Mouse (Mus musculus) heart, embryonic 11.5 days (tissue): ENCODE measurements at regions not wholly inside any gene's neighbourhood (a gene's known extent, or its start where the extent isn't known, plus 50 kb on each side); places are given as distances from the start of the nearest gene placed in this dataset.
"Not testable (repeated sequence)": the region's sequence is repeated elsewhere in the genome, so short reads cannot be mapped to it uniquely, and the experiment has no call there.

Experiments used
- ATAC-seq: fragments of 200-750 bp; cut with Nextera tagmentation; replicated peaks from 2 replicates; pipeline ENCODE4 v1.8.0; 2017; ENCODE audit warnings: moderate library complexity; ENCODE audit not compliant: insufficient number of reproducible peaks, low FRiP score, low TSS enrichment
- H3K27ac ChIP-seq: fragments of 300-500 bp; sonication (generic); 2 replicates; pipeline ENCODE4 v1.5.1; 2014; ENCODE audit warnings: mild to moderate bottlenecking, low read depth, low read length
- H3K27me3 ChIP-seq: fragments of 300-500 bp; sonication (generic); 2 replicates; pipeline ENCODE4 v1.6.1; 2014; ENCODE audit warnings: mild to moderate bottlenecking, low read length, mixed read lengths; ENCODE audit not compliant: control insufficient read depth, insufficient read depth
- H3K36me3 ChIP-seq: fragments of 300-500 bp; sonication (generic); 2 replicates; pipeline ENCODE4 v1.6.1; 2014; ENCODE audit warnings: mild to moderate bottlenecking, low read length, moderate library complexity, mixed read lengths; ENCODE audit not compliant: control insufficient read depth, insufficient read depth
- H3K4me1 ChIP-seq: fragments of 300-500 bp; sonication (generic); 2 replicates; pipeline ENCODE4 v1.6.1; 2014; ENCODE audit warnings: low read length; ENCODE audit not compliant: control insufficient read depth, insufficient read depth
- H3K4me2 ChIP-seq: fragments of 300-500 bp; sonication (generic); 2 replicates; pipeline ENCODE4 v1.6.1; 2014; ENCODE audit warnings: mild to moderate bottlenecking, moderate library complexity
- H3K4me3 ChIP-seq: fragments of 300-500 bp; sonication (generic); 2 replicates; pipeline ENCODE4 v1.5.1; 2014; ENCODE audit warnings: low read depth, low read length
- H3K9ac ChIP-seq: fragments of 300-500 bp; sonication (generic); 2 replicates; pipeline ENCODE4 v1.6.1; 2014; ENCODE audit warnings: mild to moderate bottlenecking, low read depth, low read length, moderate library complexity
- H3K9me3 ChIP-seq: fragments of 300-500 bp; sonication (generic); replicated peaks from 2 replicates; pipeline ENCODE4 v1.6.1; 2016; ENCODE audit warnings: low read length; ENCODE audit not compliant: control insufficient read depth
- WGBS: fragments of 180-500 bp; shearing (Covaris S2); extraction: QIAGEN DNeasy Blood & Tissue Kit; methylation state at CpG from one replicate; pipeline ENCODE4 v1.1.7; 2014; ENCODE audit not compliant: insufficient replicate concordance; 5-methylcytosine and 5-hydroxymethylcytosine counted together

DNA sequence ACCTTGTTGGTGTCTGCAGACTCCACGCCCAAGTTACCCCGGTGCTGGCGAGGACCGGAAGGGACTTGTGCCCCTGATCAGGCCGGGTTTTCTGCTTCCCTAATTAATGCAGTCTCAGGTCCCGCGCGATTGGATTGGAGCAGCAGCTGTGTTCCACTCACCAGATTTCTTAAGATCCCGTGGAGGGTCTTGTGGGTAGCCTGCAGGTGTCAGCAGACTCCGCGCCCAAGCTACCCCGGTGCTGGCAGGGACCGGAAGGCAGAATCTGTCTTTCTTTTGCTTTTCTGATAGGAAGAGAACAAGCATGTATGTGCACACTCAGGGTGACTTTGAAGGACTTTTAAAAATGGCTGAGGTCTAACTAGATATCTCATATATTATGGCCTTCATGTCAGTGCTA lies 147.7 kb upstream of the Cdk6 start:
- not testable (repeated sequence) for ATAC-seq, H3K4me3 ChIP-seq, H3K36me3 ChIP-seq, H3K27me3 ChIP-seq, H3K9me3 ChIP-seq, H3K27ac ChIP-seq, H3K9ac ChIP-seq, H3K4me2 ChIP-seq
- 88% methylated on average over 13 of the region's 13 CpGs for WGBS
- peaks cover 10% of the 10 kb centered on the region for H3K4me1 ChIP-seq

DNA sequence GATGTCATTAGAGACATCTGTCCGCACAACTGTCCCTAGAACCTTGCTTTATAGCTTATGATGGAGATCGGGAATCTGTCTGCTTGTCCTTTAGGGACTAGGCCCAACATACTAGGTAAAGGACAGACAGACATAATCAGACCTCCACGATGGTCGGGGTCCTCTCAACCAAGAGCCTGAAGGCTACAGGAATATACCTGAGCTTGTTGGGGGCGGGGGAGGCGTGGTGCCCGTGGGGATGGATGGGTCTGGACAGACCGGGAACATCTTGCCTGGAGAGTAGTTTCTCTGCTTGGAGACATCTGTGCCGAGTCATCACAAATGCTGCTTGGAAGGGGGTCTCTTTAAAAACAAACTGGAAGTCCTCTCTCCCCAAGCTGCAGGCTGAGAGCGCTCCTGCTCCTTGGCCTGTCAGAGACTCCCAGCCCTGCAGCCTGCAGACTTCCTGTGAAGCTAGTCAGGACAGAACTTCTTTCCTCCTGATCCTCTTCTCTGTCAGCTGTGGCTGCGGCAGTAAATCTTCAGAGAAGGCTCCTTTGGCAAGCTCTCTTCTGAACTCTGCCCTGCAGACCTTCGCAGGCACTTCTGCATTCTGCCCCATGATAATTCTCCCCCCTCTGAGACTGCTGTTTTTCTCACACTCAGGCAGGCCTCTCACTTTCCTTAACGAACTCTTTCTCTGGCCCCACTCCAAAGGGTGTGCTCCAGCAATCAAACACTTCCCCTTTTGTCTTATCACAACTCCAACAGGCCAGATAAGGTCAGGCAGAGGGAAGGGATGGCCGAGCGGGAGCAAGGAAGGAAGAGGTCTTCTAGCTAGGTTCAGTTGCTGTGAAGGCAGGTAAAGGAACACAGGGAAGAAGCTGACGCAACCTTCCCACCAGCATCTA lies 143.1 kb upstream of the Cdk6 start:
- 31% methylated on average over 16 of the region's 16 CpGs for WGBS
- peak overlapping the region; percentile 43; the same call in 1 of the 2 replicates for H3K9ac ChIP-seq

DNA sequence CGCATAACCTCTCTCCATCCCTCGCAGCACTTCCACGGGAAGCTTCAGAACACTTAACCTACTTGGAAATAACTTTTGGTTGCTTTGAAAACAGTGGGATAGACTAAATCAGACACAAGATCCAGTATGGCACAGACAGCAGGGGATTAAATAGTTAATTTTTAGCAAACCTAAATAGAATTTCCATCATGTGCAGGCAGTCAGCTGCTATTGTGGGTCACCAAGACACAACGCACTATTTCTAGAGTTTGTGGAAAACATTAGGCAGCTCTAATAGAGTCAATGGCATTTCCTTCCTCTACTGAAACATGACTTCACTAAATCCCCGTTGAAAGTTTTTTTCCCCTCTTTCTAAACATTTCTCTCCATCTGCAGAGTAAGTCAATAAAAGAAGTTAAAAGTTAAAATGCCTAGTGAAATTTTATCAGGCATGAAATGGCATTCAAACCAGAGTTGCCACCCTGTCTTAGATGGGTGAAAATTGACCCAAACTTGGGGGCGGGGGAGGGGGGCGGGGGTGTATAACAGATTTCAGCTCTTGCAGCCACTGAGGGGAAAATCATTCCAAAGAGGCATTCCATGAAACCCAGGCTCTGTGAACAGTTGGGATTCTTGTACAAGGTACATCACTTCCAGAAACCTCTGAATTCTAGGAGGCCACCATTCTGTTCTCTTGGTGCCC lies 142.3 kb upstream of the Cdk6 start:
- H3K36me3 ChIP-seq, H3K4me3 ChIP-seq, H3K9me3 ChIP-seq, ATAC-seq, H3K27me3 ChIP-seq, H3K9ac ChIP-seq: not testable (repeated sequence)
- Histone ChIP-seq H3K4me1 (peaks cover 12% of the 10 kb centered on the region), H3K27ac (peak overlapping the region; percentile 29; the same call in 1 of the 2 replicates), H3K4me2 (peak overlapping the region; percentile 50)
- 40% methylated on average over 7 of the region's 7 CpGs for WGBS

More for the DNA sequence above, 143.1 kb upstream of the Cdk6 start:
- H3K4me3 ChIP-seq, result peak overlapping the region; percentile 19
- no peaks in the 10 kb centered on the region for H3K27me3 ChIP-seq
- no peaks in the 10 kb centered on the region for H3K36me3 ChIP-seq
- peak overlapping the region; percentile 66 for H3K27ac ChIP-seq
- H3K9me3 ChIP-seq, result no peaks in the 10 kb centered on the region
- H3K4me1 ChIP-seq, result peaks cover 12% of the 10 kb centered on the region
- H3K4me2 ChIP-seq, result peak overlapping the region; percentile 50
- ATAC-seq, result 0 out of 2 replicates have a peak, but pooled peaks have one; percentile 39

GRCm38 (mm10) chr5:3206160-3206559 lies 135.1 kb upstream of the Cdk6 start:
- H3K9me3 ChIP-seq, ATAC-seq, H3K9ac ChIP-seq, H3K4me3 ChIP-seq, H3K27me3 ChIP-seq, H3K4me1 ChIP-seq, H3K4me2 ChIP-seq, H3K36me3 ChIP-seq, H3K27ac ChIP-seq: not testable (repeated sequence)
- 61% methylated on average over 5 of the region's 5 CpGs for WGBS

DNA sequence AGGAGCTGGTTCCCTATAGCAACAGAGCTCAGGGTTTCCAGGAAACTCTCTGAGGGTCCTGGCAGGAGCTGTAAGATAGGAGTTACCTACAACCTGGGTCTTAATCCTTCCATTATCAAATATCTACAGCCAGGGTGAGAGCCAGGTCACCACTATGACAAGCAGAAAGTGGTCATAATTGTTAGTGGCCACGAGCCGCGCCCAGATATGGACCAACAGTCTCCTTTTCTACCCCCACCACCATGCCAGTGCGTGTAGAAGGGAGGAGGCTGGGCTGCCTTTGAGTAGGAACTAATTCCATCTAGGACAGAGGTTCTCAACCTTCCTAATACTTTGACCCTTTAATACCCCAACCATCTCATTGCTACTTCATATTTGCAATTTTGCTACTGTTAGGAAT lies 133.0 kb upstream of the Cdk6 start:
- not testable (repeated sequence) for H3K4me1 ChIP-seq, H3K27me3 ChIP-seq, H3K9me3 ChIP-seq, H3K4me2 ChIP-seq, H3K4me3 ChIP-seq, H3K27ac ChIP-seq, H3K36me3 ChIP-seq, H3K9ac ChIP-seq, ATAC-seq
- WGBS, result 76% methylated on average over 4 of the region's 4 CpGs

GRCm38 (mm10) chr5:3211284-3211683 lies 130.0 kb upstream of the Cdk6 start:
- Histone ChIP-seq H3K9me3 (no peaks in the 10 kb centered on the region), H3K4me2 (no peak overlapping the region), H3K9ac (no peak overlapping the region), H3K36me3 (no peaks in the 10 kb centered on the region), H3K4me3 (no peak overlapping the region), H3K27ac (no peak overlapping the region), H3K27me3 (no peaks in the 10 kb centered on the region), H3K4me1 (no peaks in the 10 kb centered on the region)
- 89% methylated on average over 3 of the region's 3 CpGs for WGBS
- no peak for ATAC-seq

DNA sequence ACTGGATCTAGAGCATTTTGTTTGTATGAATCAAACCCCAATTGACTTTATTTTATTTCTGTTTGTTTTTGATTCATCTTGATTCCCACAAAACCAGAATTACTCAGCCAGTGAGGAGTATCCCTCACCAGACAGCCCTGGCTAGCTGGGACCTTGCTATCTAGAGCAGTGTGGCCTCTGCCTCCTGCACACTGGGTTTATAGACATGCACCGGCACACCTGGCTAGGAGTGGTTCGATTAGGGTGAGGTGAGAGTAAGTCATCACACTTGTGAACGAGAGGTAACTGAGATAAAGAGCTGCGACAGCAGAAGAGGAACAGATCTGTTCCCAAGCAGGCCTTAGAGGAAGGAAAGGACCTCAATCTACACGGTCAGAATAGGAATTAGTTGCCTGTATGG lies 125.2 kb upstream of the Cdk6 start:
- H3K4me3 ChIP-seq, result no peak overlapping the region
- no peak for ATAC-seq
- H3K9me3 ChIP-seq, result no peaks in the 10 kb centered on the region
- H3K27ac ChIP-seq, result no peak overlapping the region
- H3K4me1 ChIP-seq, result no peaks in the 10 kb centered on the region
- no peak overlapping the region for H3K9ac ChIP-seq
- WGBS, result 57% methylated on average over 5 of the region's 5 CpGs
- no peaks in the 10 kb centered on the region for H3K27me3 ChIP-seq
- H3K36me3 ChIP-seq, result no peaks in the 10 kb centered on the region
- H3K4me2 ChIP-seq, result no peak overlapping the region

DNA sequence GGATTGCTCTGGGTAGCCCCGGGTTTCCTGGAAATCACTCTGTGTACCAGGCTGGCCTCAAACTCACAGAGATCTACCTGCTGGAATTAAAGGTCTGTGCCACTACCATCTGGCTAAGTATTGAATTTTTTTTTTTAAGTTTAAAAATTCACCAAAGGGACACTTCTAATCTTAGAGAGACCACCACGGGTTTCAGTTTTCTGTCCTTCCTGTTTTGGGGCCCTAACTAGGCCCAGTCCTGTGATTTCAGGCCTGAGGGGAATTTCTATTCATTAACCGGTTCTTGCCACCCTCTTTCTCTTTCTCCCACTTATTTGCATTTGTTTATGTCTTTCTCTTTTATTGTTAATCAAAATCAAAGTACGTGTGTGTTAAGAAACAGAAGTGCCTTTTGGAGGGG lies 122.1 kb upstream of the Cdk6 start:
- Histone ChIP-seq H3K4me2 (no peak overlapping the region), H3K4me3 (no peak overlapping the region), H3K27ac (no peak overlapping the region), H3K4me1 (no peaks in the 10 kb centered on the region), H3K9me3 (no peaks in the 10 kb centered on the region), H3K9ac (no peak overlapping the region), H3K36me3 (no peaks in the 10 kb centered on the region), H3K27me3 (no peaks in the 10 kb centered on the region)
- 59% methylated on average over 4 of the region's 4 CpGs for WGBS
- no peak for ATAC-seq
